Mouse (Mus musculus) hindbrain, embryonic 13.5 days (tissue): ENCODE data around the gene Saxo1. TPM values are rescaled to one million over a fixed set of nuclear protein-coding genes. Genes with fewer than 3 reads are reported as not detected.

Experiments used
- ATAC-seq: fragments of 200-750 bp; cut with Nextera tagmentation; 2 replicates; pipeline ENCODE4 v1.8.0; 2017; ENCODE audit warnings: moderate TSS enrichment; ENCODE audit not compliant: low FRiP score
- H3K27ac ChIP-seq: fragments of 300-500 bp; sonication (generic); 2 replicates; pipeline ENCODE4 v1.5.1; 2015; ENCODE audit warnings: inconsistent platforms, mild to moderate bottlenecking, moderate library complexity
- H3K27me3 ChIP-seq: fragments of 300-500 bp; sonication (generic); 2 replicates; pipeline ENCODE4 v1.6.1; 2015; ENCODE audit warnings: mild to moderate bottlenecking, inconsistent platforms
- H3K36me3 ChIP-seq: fragments of 300-500 bp; sonication (generic); 2 replicates; pipeline ENCODE4 v1.6.1; 2015; ENCODE audit warnings: mild to moderate bottlenecking, inconsistent platforms
- H3K4me1 ChIP-seq: fragments of 300-500 bp; sonication (generic); replicated peaks from 2 replicates; pipeline ENCODE4 v1.6.1; 2015; ENCODE audit warnings: inconsistent platforms
- H3K4me2 ChIP-seq: fragments of 300-500 bp; sonication (generic); 2 replicates; pipeline ENCODE4 v1.6.1; 2015; ENCODE audit warnings: inconsistent platforms, mild to moderate bottlenecking, moderate library complexity
- H3K4me3 ChIP-seq: fragments of 300-500 bp; sonication (generic); 2 replicates; pipeline ENCODE4 v1.5.1; 2015; ENCODE audit warnings: mild to moderate bottlenecking, inconsistent platforms
- H3K9ac ChIP-seq: fragments of 300-500 bp; sonication (generic); 2 replicates; pipeline ENCODE4 v1.6.1; 2015; ENCODE audit warnings: mild to moderate bottlenecking, inconsistent platforms
- H3K9me3 ChIP-seq: fragments of 300-500 bp; sonication (generic); 2 replicates; pipeline ENCODE4 v1.6.1; 2016; ENCODE audit warnings: inconsistent platforms
- WGBS: fragments of 180-500 bp; shearing (Covaris S2); methylation state at CpG from one replicate; pipeline ENCODE4 v1.1.7; 2015; 5-methylcytosine and 5-hydroxymethylcytosine counted together
- polyA plus RNA-seq: library from polyadenylated mRNA; unstranded; fragments of >200 nt; fragmentation: Nextera tagmentation; extraction: Ambion mirVana; gene quantifications from 2 replicates; pipeline ENCODE4 v1.2.1, GENCODE M21; 2015

Saxo1 gene
- polyA plus RNA-seq, 1 experiment from 2014 or later = not detected

GRCm38 (mm10) chr4:86523771-86524170 lies 34.4 kb downstream of the Saxo1 start:
- WGBS = 85% methylated on average over 5 of the region's 5 CpGs
- Histone ChIP-seq H3K4me3 (no peak overlapping the region), H3K4me2 (no peak overlapping the region), H3K9ac (no peak overlapping the region), H3K27me3 (no peaks in the 10 kb centered on the region), H3K4me1 (no peaks in the 10 kb centered on the region), H3K9me3 (no peaks in the 10 kb centered on the region), H3K27ac (no peak overlapping the region), H3K36me3 (no peaks in the 10 kb centered on the region)
- ATAC-seq = no peak

GRCm38 (mm10) chr4:86520695-86521094 lies 37.4 kb downstream of the Saxo1 start:
- Histone ChIP-seq H3K36me3 (no peaks in the 10 kb centered on the region), H3K4me2 (no peak overlapping the region), H3K4me3 (no peak overlapping the region), H3K27me3 (no peaks in the 10 kb centered on the region), H3K9ac (no peak overlapping the region), H3K9me3 (no peaks in the 10 kb centered on the region), H3K27ac (no peak overlapping the region), H3K4me1 (no peaks in the 10 kb centered on the region)
- ATAC-seq = no peak
- 88% methylated on average over 12 of the region's 12 CpGs for whole genome bisulfite sequencing

GRCm38 (mm10) chr4:86519953-86520352 lies 38.2 kb downstream of the Saxo1 start:
- Histone ChIP-seq H3K36me3 (no peaks in the 10 kb centered on the region), H3K9ac (no peak overlapping the region), H3K4me1 (no peaks in the 10 kb centered on the region), H3K4me2 (no peak overlapping the region), H3K27ac (no peak overlapping the region), H3K27me3 (no peaks in the 10 kb centered on the region), H3K4me3 (no peak overlapping the region), H3K9me3 (no peaks in the 10 kb centered on the region)
- WGBS = 95% methylated on average over 6 of the region's 6 CpGs
- ATAC-seq = no peak

- no peak for ATAC-seq
- Histone ChIP-seq H3K4me1 (no peaks in the 10 kb centered on the region), H3K4me3 (no peak overlapping the region), H3K36me3 (no peaks in the 10 kb centered on the region), H3K27ac (no peak overlapping the region), H3K4me2 (no peak overlapping the region), H3K9me3 (no peaks in the 10 kb centered on the region), H3K9ac (no peak overlapping the region), H3K27me3 (no peaks in the 10 kb centered on the region)
- 86% methylated on average over 6 of the region's 6 CpGs for WGBS
These were observed 53.5 kb downstream of the Saxo1 start for GRCm38 (mm10) chr4:86504656-86505055.

- H3K27me3 ChIP-seq = no peaks in the 10 kb centered on the region
- no peak overlapping the region for H3K4me2 ChIP-seq
- no peak overlapping the region for H3K27ac ChIP-seq
- H3K4me1 ChIP-seq = no peaks in the 10 kb centered on the region
- H3K9ac ChIP-seq = no peak overlapping the region
- no peaks in the 10 kb centered on the region for H3K36me3 ChIP-seq
- no peaks in the 10 kb centered on the region for H3K9me3 ChIP-seq
- WGBS = 96% methylated on average over 1 of the region's 1 CpGs
- ATAC-seq = no peak
- no peak overlapping the region for H3K4me3 ChIP-seq
These were observed 58.6 kb downstream of the Saxo1 start for GRCm38 (mm10) chr4:86499561-86499960.

GRCm38 (mm10) chr4:86498754-86499153 lies 59.4 kb downstream of the Saxo1 start:
- Histone ChIP-seq H3K27ac (no peak overlapping the region), H3K27me3 (no peaks in the 10 kb centered on the region), H3K4me2 (no peak overlapping the region), H3K9me3 (no peaks in the 10 kb centered on the region), H3K4me1 (no peaks in the 10 kb centered on the region), H3K36me3 (no peaks in the 10 kb centered on the region), H3K4me3 (no peak overlapping the region), H3K9ac (no peak overlapping the region)
- WGBS = 77% methylated on average over 5 of the region's 5 CpGs
- no peak for ATAC-seq

- Histone ChIP-seq H3K4me3 (no peak overlapping the region), H3K27ac (no peak overlapping the region), H3K4me2 (no peak overlapping the region), H3K9me3 (no peaks in the 10 kb centered on the region), H3K36me3 (no peaks in the 10 kb centered on the region), H3K27me3 (no peaks in the 10 kb centered on the region), H3K9ac (no peak overlapping the region), H3K4me1 (no peaks in the 10 kb centered on the region)
- 87% methylated on average over 5 of the region's 5 CpGs for WGBS
- no peak for ATAC-seq
These were observed 69.0 kb downstream of the Saxo1 start for GRCm38 (mm10) chr4:86489128-86489527.

GRCm38 (mm10) chr4:86486901-86487300 lies 71.2 kb downstream of the Saxo1 start:
- Histone ChIP-seq H3K9me3 (no peaks in the 10 kb centered on the region), H3K9ac (no peak overlapping the region), H3K4me2 (no peak overlapping the region), H3K4me3 (no peak overlapping the region), H3K36me3 (no peaks in the 10 kb centered on the region), H3K4me1 (no peaks in the 10 kb centered on the region), H3K27me3 (no peaks in the 10 kb centered on the region), H3K27ac (no peak overlapping the region)
- 90% methylated on average over 2 of the region's 2 CpGs for WGBS
- no peak for ATAC-seq

GRCm38 (mm10) chr4:86486491-86486890 lies 71.6 kb downstream of the Saxo1 start:
- no peak overlapping the region for H3K4me2 ChIP-seq
- H3K27me3 ChIP-seq = no peaks in the 10 kb centered on the region
- no peak for ATAC-seq
- no peak overlapping the region for H3K4me3 ChIP-seq
- no peaks in the 10 kb centered on the region for H3K36me3 ChIP-seq
- WGBS = 92% methylated on average over 4 of the region's 4 CpGs
- no peaks in the 10 kb centered on the region for H3K9me3 ChIP-seq
- no peaks in the 10 kb centered on the region for H3K4me1 ChIP-seq
- no peak overlapping the region for H3K9ac ChIP-seq
- no peak overlapping the region for H3K27ac ChIP-seq

- Histone ChIP-seq H3K4me3 (no peak overlapping the region), H3K9ac (no peak overlapping the region), H3K9me3 (no peaks in the 10 kb centered on the region), H3K27me3 (no peaks in the 10 kb centered on the region), H3K4me1 (no peaks in the 10 kb centered on the region), H3K27ac (no peak overlapping the region), H3K36me3 (no peaks in the 10 kb centered on the region), H3K4me2 (no peak overlapping the region)
- ATAC-seq = no peak
- 87% methylated on average over 6 of the region's 6 CpGs for WGBS
These were observed 73.1 kb downstream of the Saxo1 start for GRCm38 (mm10) chr4:86485052-86485451.

GRCm38 (mm10) chr4:86483686-86484085 lies 74.4 kb downstream of the Saxo1 start:
- no peak overlapping the region for H3K4me3 ChIP-seq
- H3K4me2 ChIP-seq = no peak overlapping the region
- H3K36me3 ChIP-seq = no peaks in the 10 kb centered on the region
- H3K27me3 ChIP-seq = no peaks in the 10 kb centered on the region
- H3K9ac ChIP-seq = no peak overlapping the region
- WGBS = 72% methylated on average over 8 of the region's 8 CpGs
- H3K4me1 ChIP-seq = no peaks in the 10 kb centered on the region
- no peak for ATAC-seq
- H3K27ac ChIP-seq = no peak overlapping the region
- H3K9me3 ChIP-seq = no peaks in the 10 kb centered on the region

- H3K4me2 ChIP-seq = no peak overlapping the region
- 94% methylated on average over 6 of the region's 6 CpGs for WGBS
These were observed 75.0 kb downstream of the Saxo1 start for GRCm38 (mm10) chr4:86483013-86483615.

GRCm38 (mm10) chr4:86480891-86481290 lies 77.2 kb downstream of the Saxo1 start:
- 79% methylated on average over 3 of the region's 3 CpGs for WGBS

More at GRCm38 (mm10) chr4:86483013-86483615, 75.0 kb downstream of the Saxo1 start:
- no peak for ATAC-seq
- H3K9me3 ChIP-seq = no peaks in the 10 kb centered on the region
- H3K36me3 ChIP-seq = no peaks in the 10 kb centered on the region
- no peaks in the 10 kb centered on the region for H3K27me3 ChIP-seq
- H3K4me3 ChIP-seq = no peak overlapping the region
- no peak overlapping the region for H3K27ac ChIP-seq
- H3K4me1 ChIP-seq = no peaks in the 10 kb centered on the region
- H3K9ac ChIP-seq = no peak overlapping the region

More at GRCm38 (mm10) chr4:86480891-86481290, 77.2 kb downstream of the Saxo1 start:
- H3K4me2 ChIP-seq = no peak overlapping the region
- no peak overlapping the region for H3K9ac ChIP-seq
- no peak overlapping the region for H3K4me3 ChIP-seq
- ATAC-seq = no peak
- H3K9me3 ChIP-seq = no peaks in the 10 kb centered on the region
- H3K4me1 ChIP-seq = no peaks in the 10 kb centered on the region
- no peaks in the 10 kb centered on the region for H3K27me3 ChIP-seq
- no peaks in the 10 kb centered on the region for H3K36me3 ChIP-seq
- no peak overlapping the region for H3K27ac ChIP-seq
